Mouse (Mus musculus) CH12F3 (cell line): ENCODE measurements around the gene Ptcd1.
"Not testable (repeated sequence)": the region's sequence is repeated elsewhere in the genome, so short reads cannot be mapped to it uniquely, and the experiment has no call there.

Source experiments
- in situ Hi-C: fragments of 300-500 bp; cut with MboI; formaldehyde crosslinking; loops from 2 replicates; pipeline ENCODE4 v1.14.3; 2020; ENCODE audit warnings: low sequenced_read_pairs

Gene Ptcd1

GRCm38 (mm10) chr5:145115736-145116135, 51.2 kb downstream of the Ptcd1 start:
- in situ Hi-C loops = no loop called here

DNA sequence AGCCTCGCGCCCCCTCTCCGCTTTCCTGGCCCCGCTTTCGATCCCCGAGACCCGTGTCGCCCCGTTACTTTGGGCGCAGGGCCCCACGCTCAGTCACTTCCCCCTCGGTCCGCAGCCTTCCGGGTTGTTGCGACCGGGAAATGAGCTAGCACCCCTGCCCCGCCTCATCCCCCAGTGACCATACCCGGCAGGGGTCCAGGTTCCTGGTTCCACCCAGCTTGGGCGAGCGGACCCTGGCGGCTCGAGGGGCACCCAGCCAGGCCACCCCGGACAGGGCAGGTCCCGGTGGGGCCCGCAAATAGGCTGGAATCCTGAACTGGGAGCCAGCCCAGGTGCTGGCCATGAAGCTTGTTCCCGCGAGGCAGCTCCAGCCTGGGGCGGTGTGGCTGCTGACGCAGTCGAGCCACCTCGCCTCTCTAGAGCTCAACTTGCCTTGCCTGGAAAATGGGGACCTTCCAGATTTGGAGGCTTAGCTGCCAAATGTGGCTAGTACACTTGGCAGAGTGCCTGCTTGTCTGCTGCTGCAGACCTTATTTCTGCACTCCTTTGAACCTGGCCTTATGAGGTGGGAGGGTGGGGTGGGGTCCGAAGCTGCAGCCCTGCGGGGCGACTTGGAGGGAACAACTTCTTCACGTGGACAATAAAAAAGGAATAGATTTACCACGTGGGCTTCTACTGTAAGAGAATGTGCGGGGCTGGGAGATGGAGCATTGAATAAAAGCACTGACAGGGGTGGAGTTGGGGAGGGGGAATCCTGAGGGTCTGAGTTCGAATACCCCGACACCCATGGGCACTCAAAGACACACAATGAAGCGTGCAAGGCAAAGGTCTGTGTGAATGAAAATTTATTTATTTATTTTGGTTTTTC, 52.1 kb downstream of the Ptcd1 start:
- in situ Hi-C loops = no loop called here

GRCm38 (mm10) chr5:145114071-145114605, 52.8 kb downstream of the Ptcd1 start, which contains the start of gene Arpc1b:
TSS of gene Arpc1b (plus strand) at chr5:145114215.
- in situ Hi-C loops = no loop called here

- in situ Hi-C loops = no loop called here
Observed at GRCm38 (mm10) chr5:145113416-145113815, 53.5 kb downstream of the Ptcd1 start.

- in situ Hi-C loops = no loop called here
Observed at GRCm38 (mm10) chr5:145112566-145112965, 54.3 kb downstream of the Ptcd1 start.

DNA sequence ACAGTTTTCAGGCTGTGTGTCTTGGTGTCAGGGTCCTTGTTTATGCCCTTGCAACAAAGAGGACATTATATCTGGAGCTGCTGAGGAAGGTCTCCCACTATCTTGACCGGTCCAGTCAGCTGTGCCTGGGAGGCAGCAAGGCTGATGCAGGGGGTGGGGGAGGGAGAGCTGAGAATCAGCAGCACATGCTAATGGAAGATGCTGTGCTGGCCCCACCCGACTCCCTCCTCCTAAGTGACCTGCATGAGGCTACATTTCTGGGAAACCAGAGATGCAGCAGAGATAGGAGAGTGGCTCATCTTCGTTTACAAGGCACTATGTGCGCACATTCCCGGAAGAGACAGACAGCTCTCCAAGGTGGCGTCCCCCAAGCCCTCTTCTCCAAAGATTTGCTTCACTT, 56.5 kb downstream of the Ptcd1 start:
- in situ Hi-C loops = no loop called here

DNA sequence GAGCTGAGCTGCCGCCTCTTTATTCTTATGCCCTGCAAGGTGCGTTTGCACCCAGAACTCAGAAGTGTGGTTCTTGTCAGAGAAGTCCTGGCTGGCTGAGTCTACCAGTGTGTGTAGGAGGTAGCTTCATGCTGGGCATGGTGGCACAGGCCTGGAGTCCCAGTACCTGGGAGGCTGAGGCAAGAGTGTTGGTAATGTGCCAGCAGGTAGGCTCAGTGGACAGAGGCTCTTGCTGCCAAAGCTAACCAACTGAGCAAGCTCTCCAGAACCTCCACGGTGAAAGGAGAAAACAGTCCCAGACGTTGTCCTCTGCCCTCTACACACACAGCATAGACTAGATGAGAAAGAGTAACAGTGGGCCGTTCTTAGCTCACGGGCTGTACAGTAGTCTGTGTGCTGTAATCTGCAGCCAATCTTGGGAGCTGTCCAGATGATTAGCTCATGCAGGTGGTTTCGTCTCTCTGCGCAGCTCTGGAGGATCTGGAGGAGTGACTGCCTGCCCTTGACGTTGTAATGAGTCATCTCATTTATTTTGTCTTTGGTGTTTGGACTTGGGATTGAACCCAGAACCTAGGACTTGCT, 61.1 kb downstream of the Ptcd1 start:
- in situ Hi-C loops = no loop called here

- in situ Hi-C loops = no loop called here
Observed at GRCm38 (mm10) chr5:145104328-145104727, 62.6 kb downstream of the Ptcd1 start.

GRCm38 (mm10) chr5:145102706-145103105, 64.2 kb downstream of the Ptcd1 start:
- in situ Hi-C loops = no loop called here

- in situ Hi-C loops = not testable (repeated sequence)
Observed at GRCm38 (mm10) chr5:145101451-145101850, 65.5 kb downstream of the Ptcd1 start.

DNA sequence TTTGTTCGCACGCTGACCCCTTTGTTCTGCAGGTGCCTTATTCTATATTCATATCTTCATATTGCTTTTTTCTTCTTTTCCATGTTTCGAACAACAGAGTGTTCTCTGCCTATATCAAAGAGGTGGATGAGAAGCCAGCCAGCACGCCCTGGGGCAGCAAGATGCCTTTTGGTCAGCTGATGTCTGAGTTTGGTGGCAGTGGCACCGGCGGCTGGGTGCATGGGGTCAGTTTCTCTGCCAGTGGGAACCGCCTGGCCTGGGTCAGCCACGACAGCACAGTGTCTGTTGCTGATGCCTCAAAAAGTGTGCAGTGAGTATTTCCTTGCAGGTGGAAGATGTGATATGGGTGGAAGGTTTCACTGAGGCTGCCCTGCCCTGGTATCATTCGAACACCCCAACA, 65.9 kb downstream of the Ptcd1 start:
- in situ Hi-C loops = no loop called here

DNA sequence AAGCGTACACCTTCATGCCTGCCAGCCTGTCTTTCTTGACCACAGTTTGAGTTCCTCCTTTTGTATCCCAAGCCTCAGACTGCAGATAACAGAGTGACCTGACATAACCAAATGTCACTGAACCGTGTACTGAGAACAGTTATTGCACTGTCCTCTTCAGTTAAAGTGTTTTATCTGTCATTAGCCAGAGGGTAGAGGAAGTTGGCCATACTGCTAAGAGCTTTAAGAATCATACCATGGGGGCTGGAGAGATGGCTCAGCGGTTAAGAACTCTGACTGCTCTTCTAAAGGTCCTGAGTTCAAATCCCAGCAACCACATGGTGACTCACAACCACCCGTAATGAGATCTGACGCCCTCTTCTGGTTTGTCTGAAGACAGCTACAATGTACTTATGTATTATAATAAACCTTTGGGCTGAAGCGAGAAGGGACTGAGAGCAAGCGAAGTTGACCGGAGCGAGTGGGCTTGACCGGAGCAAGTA, 68.5 kb downstream of the Ptcd1 start:
- in situ Hi-C loops = no loop called here
